Comparison of ENCODE assay signal across 8 mouse cellular contexts in genomic region chr12:100899111-100899640, GRCm38 (mm10). TPM values are rescaled to one million over a fixed set of nuclear protein-coding genes. Genes with fewer than 3 reads are reported as not detected.
DNase-seq lines count a peak whose midpoint lies in the region; ATAC-seq lines count a peak whose summit lies in the region.

No protein-coding gene starts in this region.

- 2% methylated on average over 30 of the region's 30 CpGs for WGBS in kidney, embryonic 16.5 days
- WGBS in hindbrain, embryonic 10.5 days: under 1% methylated on average over 30 of the region's 30 CpGs
- WGBS in liver, embryonic 15.5 days (ENCODE audit: insufficient replicate concordance): 2% methylated on average over 30 of the region's 30 CpGs

- H3K4me1 ChIP-seq in kidney, embryonic 16.5 days (ENCODE audit: insufficient read depth, low read length): peaks cover 8% of the 10 kb centered on the region
- H3K4me1 ChIP-seq in hindbrain, embryonic 10.5 days (replicated peaks): peaks cover 26% of the 10 kb centered on the region
- no peaks in the 10 kb centered on the region for H3K4me1 ChIP-seq in liver, embryonic 15.5 days (replicated peaks)

- no peak overlapping the region for H3K27ac ChIP-seq in kidney, embryonic 16.5 days (ENCODE audit: low read length)
- no peak overlapping the region for H3K27ac ChIP-seq in hindbrain, embryonic 10.5 days
- no peak overlapping the region for H3K27ac ChIP-seq in liver, embryonic 15.5 days (replicated peaks)

- H3K4me2 ChIP-seq in kidney, embryonic 16.5 days (replicated peaks; ENCODE audit: low read depth, low read length): peak overlapping the region; percentile 63
- H3K4me2 ChIP-seq in liver, embryonic 15.5 days: peak overlapping the region; percentile 10; the same call in 1 of the 2 replicates

- ATAC-seq in kidney, embryonic 16.5 days (ENCODE audit: low FRiP score, low TSS enrichment): peak; percentile 60
- no peak for ATAC-seq in liver, embryonic 15.5 days (ENCODE audit: insufficient read depth)

- peak overlapping the region; percentile 40 for H3K4me3 ChIP-seq in kidney, embryonic 16.5 days (ENCODE audit: low read length)
- peak overlapping the region; percentile 50 for H3K4me3 ChIP-seq in hindbrain, embryonic 10.5 days
- H3K4me3 ChIP-seq in liver, embryonic 15.5 days (replicated peaks): no peak overlapping the region

- no peaks in the 10 kb centered on the region for H3K9me3 ChIP-seq in kidney, embryonic 16.5 days (ENCODE audit: low read length)
- no peaks in the 10 kb centered on the region for H3K9me3 ChIP-seq in hindbrain, embryonic 10.5 days
- H3K9me3 ChIP-seq in liver, embryonic 15.5 days (replicated peaks): no peaks in the 10 kb centered on the region

- peaks cover 41% of the 10 kb centered on the region for H3K27me3 ChIP-seq in kidney, embryonic 16.5 days (ENCODE audit: insufficient read depth, low read length)
- H3K27me3 ChIP-seq in hindbrain, embryonic 10.5 days (ENCODE audit: insufficient read depth, poor library complexity, severe bottlenecking): peaks cover 56% of the 10 kb centered on the region
- H3K27me3 ChIP-seq in liver, embryonic 15.5 days: peaks cover 67% of the 10 kb centered on the region

- H3K36me3 ChIP-seq in kidney, embryonic 16.5 days (ENCODE audit: insufficient read depth, low read length): no peaks in the 10 kb centered on the region
- no peaks in the 10 kb centered on the region for H3K36me3 ChIP-seq in hindbrain, embryonic 10.5 days
- no peaks in the 10 kb centered on the region for H3K36me3 ChIP-seq in liver, embryonic 15.5 days (replicated peaks)

- no peak for DNase-seq in kidney, adult 9 months
- DNase-seq in R1 (ENCODE audit: low read depth, low spot score): peak; percentile 31
- DNase-seq in cerebellum, postnatal 25 days: peak; percentile 89
- peak; percentile 38 for DNase-seq in hindbrain, embryonic 10.5 days (ENCODE audit: low spot score)
- peak; percentile 47 for DNase-seq in retina, postnatal 1 day
- DNase-seq in spleen, postnatal 10 days (ENCODE audit: low spot score in 2 of 2): no peak

- H3K9ac ChIP-seq in kidney, embryonic 16.5 days (replicated peaks; ENCODE audit: low read length): no peak overlapping the region; the same call in 1 of the 2 replicates
- no peak overlapping the region for H3K9ac ChIP-seq in liver, embryonic 15.5 days

RNA-seq across cellular contexts. Expression of gene Gpr68, which starts 8.8 kb away (rescaled TPM):
- 0.27 and 0.75 TPM in 2 replicates for polyA plus RNA-seq in kidney, embryonic 16.5 days (2015; fragmentation: Nextera tagmentation; extraction: Ambion mirVana)
- polyA plus RNA-seq in hindbrain, embryonic 10.5 days (2016; fragmentation: Nextera tagmentation; extraction: Ambion mirVana): 0.10 and 0.21 TPM in 2 replicates
- polyA plus RNA-seq in liver, embryonic 15.5 days (2015; fragmentation: Nextera tagmentation; extraction: Ambion mirVana): 0.05 and 0.07 TPM in 2 replicates

Comparison
In these comparisons a context has a peak if more than half of its experiments do, and no peak if none do; other contexts are left out.
1. DNase-seq: peak in R1 (single experiment), cerebellum, postnatal 25 days (2 of 2), hindbrain, embryonic 10.5 days (single experiment) and retina, postnatal 1 day (single experiment); none in kidney, adult 9 months (single experiment) and spleen, postnatal 10 days (0 of 2).